Mouse (Mus musculus): ENCODE data around the gene Shh.
A peak's percentile ranks its signal among the peaks of the same experiment; 100 is the strongest.

The Shh gene

DNA sequence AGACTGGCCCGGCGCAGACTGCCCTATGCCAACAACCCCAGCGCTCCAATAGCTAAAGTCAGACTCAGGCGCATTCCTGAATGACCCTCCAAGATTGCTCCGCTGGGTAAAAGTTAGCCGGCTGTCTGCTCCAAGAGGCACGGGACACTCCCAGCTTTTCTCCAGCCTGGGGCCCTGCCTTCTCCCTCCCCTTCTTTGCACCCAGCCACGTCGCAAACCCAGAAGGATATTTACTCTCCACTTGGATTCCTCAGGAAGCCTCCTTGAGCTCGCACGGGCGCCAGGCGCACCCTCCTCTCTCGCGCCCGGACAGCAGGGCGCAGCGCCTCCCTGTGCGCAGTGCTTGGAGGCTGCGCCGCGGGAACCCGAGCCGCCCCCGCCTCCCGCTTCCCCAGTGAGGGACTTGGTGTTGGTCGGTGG, 8.2 kb downstream of the Shh start:
- peak; percentile 65 for DNase-seq

- DNase-seq: no peak
Observed at GRCm38 (mm10) chr5:28457921-28458641, 9.0 kb downstream of the Shh start.

DNA sequence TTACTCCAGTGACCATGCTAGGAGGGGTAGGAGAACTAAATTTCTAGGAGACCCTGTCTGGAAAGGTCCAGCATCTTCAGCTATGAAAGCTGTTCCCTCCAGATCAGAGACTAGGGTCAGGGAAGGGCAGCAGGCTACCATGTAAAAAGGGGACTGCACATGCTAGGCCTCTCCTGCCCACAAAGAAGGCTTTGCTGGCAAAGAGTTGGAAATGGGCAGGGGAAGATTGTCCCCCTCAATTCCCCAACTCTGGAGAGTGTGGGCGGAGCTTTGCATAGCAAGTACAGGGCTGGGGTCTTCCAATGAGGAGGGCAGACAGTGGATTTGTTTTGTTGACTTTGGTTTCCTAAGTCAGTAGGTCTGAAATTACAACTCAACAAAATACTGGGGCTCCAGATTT, 10.7 kb downstream of the Shh start:
- DNase-seq: no peak

- DNase-seq: no peak
Observed at GRCm38 (mm10) chr5:28455721-28456120, 11.3 kb downstream of the Shh start.

GRCm38 (mm10) chr5:28454546-28454945, 12.5 kb downstream of the Shh start:
- DNase-seq: no peak

DNA sequence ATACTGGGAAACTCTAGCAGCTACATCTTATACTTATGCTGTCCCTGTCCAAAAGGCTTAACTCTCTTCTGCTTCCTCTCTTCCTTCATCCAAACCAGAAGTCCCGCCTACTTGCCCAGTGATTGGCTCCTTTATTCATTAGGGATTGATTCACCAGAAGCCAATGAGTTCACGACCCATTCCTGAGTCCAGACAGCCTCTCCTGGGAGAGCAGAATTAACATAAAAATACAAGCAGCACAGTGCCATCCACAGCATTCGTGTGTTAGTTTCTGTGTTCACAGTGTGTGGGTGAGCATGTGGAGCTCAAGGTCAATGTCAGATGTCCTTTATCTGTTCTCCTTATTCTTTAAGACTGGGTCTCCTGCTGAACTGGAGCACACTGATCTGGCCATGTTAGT, 13.5 kb downstream of the Shh start:
- DNase-seq: no peak

- DNase-seq: no peak
Observed at GRCm38 (mm10) chr5:28453086-28453485, 14.0 kb downstream of the Shh start.

- DNase-seq: peak; percentile 87
Observed at GRCm38 (mm10) chr5:28451053-28451638, 15.9 kb downstream of the Shh start.

GRCm38 (mm10) chr5:28450126-28450890, 16.7 kb downstream of the Shh start:
- DNase-seq: no peak

DNA sequence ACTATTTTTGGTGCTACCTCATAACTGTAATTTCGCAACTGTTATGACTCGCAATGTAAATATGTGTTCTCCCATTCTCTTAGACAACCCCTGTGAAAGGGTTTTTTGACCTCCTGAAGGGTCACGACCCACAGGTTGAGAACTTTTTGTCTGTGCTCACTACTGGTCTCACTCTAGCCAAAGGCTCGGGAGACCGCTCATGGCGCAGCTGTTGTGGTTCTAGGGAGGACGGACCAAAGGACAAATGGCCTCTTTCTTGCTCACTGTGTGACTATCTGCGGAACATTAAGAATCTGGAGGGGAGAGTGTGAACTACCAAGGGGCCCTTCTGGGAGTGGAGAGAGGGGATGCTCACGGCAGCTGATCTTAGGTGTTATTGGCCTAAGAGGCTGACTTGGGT, 41.1 kb downstream of the Shh start:
- DNase-seq: no peak

DNA sequence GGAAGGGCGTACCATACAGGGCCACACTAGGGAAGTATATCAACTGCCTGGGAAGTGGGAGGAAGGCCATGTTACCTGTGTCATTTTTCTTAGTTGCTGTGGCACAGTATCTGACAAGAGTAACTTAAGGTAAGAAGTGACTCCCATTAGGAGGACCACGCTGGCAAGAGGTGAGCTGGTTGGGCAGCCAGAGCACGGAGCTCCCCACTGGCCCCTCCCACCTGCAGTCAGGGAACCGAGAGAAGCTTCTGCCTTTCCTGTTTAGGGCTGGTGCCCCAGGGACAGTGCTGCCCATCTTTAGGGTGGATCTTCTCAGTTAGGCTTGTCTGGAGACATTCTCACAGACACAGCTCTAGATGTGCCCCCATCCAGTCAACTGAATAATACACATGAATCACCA, 43.3 kb downstream of the Shh start:
- no peak for DNase-seq

GRCm38 (mm10) chr5:28419640-28420265, 47.3 kb downstream of the Shh start:
- DNase-seq: no peak

GRCm38 (mm10) chr5:28418734-28419133, 48.3 kb downstream of the Shh start:
- no peak for DNase-seq

DNA sequence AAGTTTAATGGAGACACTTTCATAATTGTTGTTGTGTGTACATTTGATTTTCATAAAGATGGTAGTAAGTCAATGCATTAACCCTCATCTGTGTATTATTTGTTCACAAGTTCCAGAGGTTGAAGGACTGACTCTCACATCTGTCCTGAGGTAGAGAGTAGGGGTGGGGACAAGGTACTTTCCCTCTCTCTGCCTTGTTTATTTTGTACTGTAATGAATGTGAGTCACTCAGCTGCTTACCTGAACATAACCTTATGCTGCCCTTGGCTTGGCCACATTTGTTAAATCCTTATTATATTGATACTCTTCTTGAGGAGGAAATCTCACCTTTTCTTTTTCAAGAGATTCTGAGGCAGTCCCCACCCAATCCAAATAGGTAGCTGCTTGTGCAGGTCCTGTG, 51.0 kb downstream of the Shh start:
- DNase-seq: no peak

DNA sequence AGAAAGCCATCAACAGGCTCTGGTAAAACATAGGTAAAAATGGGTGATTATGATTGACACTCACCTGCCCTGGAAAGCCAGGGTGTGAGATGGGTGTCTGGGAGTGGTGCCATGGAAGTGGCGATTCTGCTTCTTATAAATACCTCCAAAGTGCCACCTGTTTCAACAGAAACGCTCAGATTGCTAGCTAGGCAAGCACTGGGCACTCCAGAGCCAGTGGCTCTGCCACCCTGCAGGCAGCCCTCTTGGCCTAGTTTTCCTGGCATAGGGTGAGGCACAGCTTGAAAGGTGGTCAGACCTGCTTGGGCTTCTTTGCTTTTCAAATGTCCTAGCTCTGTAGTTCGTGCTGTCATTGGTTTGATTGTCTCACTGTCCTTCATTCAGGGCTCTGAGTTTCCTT, 53.0 kb downstream of the Shh start:
- DNase-seq: peak; percentile 19

- DNase-seq: peak; percentile 31
Observed at GRCm38 (mm10) chr5:28413533-28413932, 53.5 kb downstream of the Shh start.

- DNase-seq: peak; percentile 34
Observed at GRCm38 (mm10) chr5:28412006-28412685, 54.9 kb downstream of the Shh start.

Measured in lung, postnatal 14 days (tissue).